Mouse (Mus musculus): ENCODE measurements at regions not wholly inside any gene's neighbourhood (a gene's known extent, or its start where the extent isn't known, plus 50 kb on each side); places are given as distances from the start of the nearest gene placed in this dataset.

DNA sequence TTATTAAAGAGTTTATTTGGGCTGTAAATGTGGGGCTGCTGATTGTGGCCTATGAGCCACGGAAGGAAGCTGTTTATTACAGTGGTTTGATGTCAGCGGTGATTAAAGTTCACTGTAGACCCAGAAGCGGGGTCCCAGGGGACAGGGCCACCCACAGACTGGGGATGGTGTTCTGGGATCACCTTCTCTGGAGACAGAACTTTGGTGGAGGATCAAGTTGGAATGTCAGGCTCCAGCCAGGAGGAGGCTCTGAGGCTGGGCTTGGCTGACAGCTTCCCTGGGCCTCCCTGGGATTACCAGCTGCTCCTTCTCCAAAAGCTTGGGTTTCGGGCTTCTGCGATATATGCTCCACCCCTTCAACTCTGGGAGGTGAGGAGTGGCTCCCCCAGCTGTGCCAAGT is 417.1 kb downstream of the Tbc1d22a start:
- peaks cover 50% of the 10 kb centered on the region for H3K9me3 ChIP-seq (replicated peaks)
- DNase-seq (ENCODE audit: low spot score) (no peak), ATAC-seq (ENCODE audit: extremely low read depth, insufficient number of reproducible peaks, low FRiP score, poor library complexity, severe bottlenecking) (no peak)
- TF ChIP-seq CTCF (IDR thresholded peaks at IDR 0.05; ENCODE audit: low read depth, low read length) (no peak), POLR2AphosphoS5 (IDR thresholded peaks at IDR 0.05; ENCODE audit: insufficient replicate concordance, low read depth, low read length) (no peak), GATA2 (IDR thresholded peaks at IDR 0.05; ENCODE audit: borderline replicate concordance, low read depth, low read length) (no peak), TAL1 (conservative IDR thresholded peaks at IDR 0.05; ENCODE audit: low read depth, low read length) (no peak), GATA1 (IDR thresholded peaks at IDR 0.05; ENCODE audit: borderline replicate concordance, low read length) (no peak)
- H3K27me3 ChIP-seq (ENCODE audit: insufficient read depth, low read length), result no peaks in the 10 kb centered on the region
- H3K4me1 ChIP-seq (ENCODE audit: insufficient read depth, low read depth, low read length), result no peaks in the 10 kb centered on the region
- no peak overlapping the region for H3K4me3 ChIP-seq (ENCODE audit: low read depth, low read length)
- no peaks in the 10 kb centered on the region for H3K36me3 ChIP-seq (replicated peaks)

DNA sequence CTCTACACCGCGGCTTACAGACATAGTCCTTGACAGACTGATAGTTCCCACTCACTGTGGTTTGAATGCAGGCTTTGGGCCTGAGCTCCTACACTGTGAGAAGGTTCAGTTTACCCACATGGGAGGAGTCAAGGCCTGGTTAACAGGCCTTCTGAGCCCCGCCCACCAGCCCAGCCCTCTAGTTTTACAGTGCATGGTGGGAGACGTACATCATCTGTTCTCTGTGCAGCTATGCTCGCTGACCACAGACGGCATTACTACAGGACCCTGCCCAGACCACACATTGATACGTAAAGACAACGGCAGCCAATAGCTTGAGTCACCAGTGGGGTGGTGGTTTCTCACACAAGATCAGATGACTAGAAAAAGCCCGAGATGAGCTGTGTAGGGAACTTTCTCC is 431.0 kb downstream of the Tbc1d22a start:
- Histone ChIP-seq H3K4me3 (ENCODE audit: low read depth, low read length) (no peak overlapping the region), H3K27me3 (ENCODE audit: insufficient read depth, low read length) (no peaks in the 10 kb centered on the region), H3K36me3 (replicated peaks) (no peaks in the 10 kb centered on the region), H3K9me3 (replicated peaks) (peaks cover 59% of the 10 kb centered on the region), H3K4me1 (ENCODE audit: insufficient read depth, low read depth, low read length) (no peaks in the 10 kb centered on the region)
- TF ChIP-seq GATA1 (IDR thresholded peaks at IDR 0.05; ENCODE audit: borderline replicate concordance, low read length), result no peak
- TF ChIP-seq TAL1 (conservative IDR thresholded peaks at IDR 0.05; ENCODE audit: low read depth, low read length), result no peak
- no peak for TF ChIP-seq CTCF (IDR thresholded peaks at IDR 0.05; ENCODE audit: low read depth, low read length)
- DNase-seq (ENCODE audit: low spot score) (no peak), ATAC-seq (ENCODE audit: extremely low read depth, insufficient number of reproducible peaks, low FRiP score, poor library complexity, severe bottlenecking) (no peak)

DNA sequence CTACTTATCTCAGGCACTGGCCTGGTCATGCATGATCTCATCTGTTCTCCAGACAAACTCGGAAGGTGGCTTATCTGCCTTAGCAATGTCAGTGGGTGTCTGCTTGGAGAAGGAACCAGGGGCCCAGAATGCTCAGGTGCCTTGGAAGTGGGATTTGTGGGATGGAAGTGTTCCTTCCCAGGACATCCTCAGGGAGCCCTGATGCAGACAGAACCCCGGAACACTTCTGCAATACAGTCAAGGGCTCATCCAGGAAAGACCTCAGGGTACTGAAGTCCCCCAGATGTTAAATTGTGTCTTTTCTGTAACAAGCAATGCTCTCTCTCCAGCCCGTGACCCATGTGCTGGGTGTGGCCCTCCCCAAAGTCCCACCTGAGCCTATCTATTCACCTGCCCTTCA is 433.9 kb downstream of the Tbc1d22a start:
- Histone ChIP-seq H3K27me3 (ENCODE audit: insufficient read depth, low read length) (no peaks in the 10 kb centered on the region), H3K4me3 (ENCODE audit: low read depth, low read length) (no peak overlapping the region), H3K9me3 (replicated peaks) (peaks cover 53% of the 10 kb centered on the region), H3K4me1 (ENCODE audit: insufficient read depth, low read depth, low read length) (no peaks in the 10 kb centered on the region), H3K36me3 (replicated peaks) (no peaks in the 10 kb centered on the region)
- DNase-seq (ENCODE audit: low spot score) (no peak), ATAC-seq (ENCODE audit: extremely low read depth, insufficient number of reproducible peaks, low FRiP score, poor library complexity, severe bottlenecking) (no peak)
- TF ChIP-seq CTCF (IDR thresholded peaks at IDR 0.05; ENCODE audit: low read depth, low read length), result no peak

DNA sequence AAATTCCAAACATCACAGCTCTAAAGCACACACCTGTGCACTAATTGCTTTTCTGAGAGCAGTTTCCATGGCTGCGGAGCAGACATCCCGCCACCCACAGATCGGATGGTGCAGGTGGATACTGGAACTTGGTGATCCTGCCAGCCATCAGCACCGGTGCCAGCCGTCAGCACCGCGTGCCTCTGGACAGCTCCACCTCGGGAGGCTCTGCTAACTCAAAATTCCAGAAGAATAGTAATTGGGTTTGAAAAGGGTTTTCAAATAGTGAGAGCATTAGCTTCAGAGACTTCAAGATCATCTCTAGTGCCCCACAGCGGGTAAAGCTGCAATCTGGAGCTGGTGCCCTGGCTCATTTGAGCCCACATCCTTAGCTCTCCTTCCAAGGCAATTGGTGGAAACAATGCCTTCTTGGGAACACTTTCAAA is 458.8 kb downstream of the Tbc1d22a start:
- TF ChIP-seq TAL1 (conservative IDR thresholded peaks at IDR 0.05; ENCODE audit: low read depth, low read length), result no peak
- no peak for TF ChIP-seq CTCF (IDR thresholded peaks at IDR 0.05; ENCODE audit: low read depth, low read length)
- TF ChIP-seq POLR2AphosphoS5 (IDR thresholded peaks at IDR 0.05; ENCODE audit: insufficient replicate concordance, low read depth, low read length), result no peak
- no peak for TF ChIP-seq GATA1 (IDR thresholded peaks at IDR 0.05; ENCODE audit: borderline replicate concordance, low read length)
- no peak for TF ChIP-seq GATA2 (IDR thresholded peaks at IDR 0.05; ENCODE audit: borderline replicate concordance, low read depth, low read length)
- H3K9me3 ChIP-seq (replicated peaks), result peaks cover 56% of the 10 kb centered on the region

DNA sequence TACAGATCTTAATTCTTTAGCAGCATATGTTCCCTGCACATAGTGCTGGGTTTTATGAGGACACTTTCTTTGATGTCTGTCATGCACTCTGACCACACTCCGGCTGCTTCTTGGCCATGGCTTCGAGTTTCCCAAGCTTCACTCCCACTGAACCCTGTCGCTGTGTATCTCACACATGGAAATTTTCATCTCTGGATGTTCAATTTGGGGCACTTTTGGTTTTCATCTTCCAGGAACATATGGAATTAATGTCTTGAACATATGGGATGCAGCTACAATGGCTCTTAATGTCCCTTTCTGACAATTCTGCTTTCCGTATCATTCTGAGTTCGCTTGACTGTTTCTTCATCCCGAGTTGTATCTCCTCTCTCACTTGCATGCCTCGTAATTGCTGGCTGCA is 462.8 kb downstream of the Tbc1d22a start:
- Histone ChIP-seq H3K9me3 (replicated peaks) (peaks cover 70% of the 10 kb centered on the region), H3K36me3 (replicated peaks) (no peaks in the 10 kb centered on the region), H3K4me3 (ENCODE audit: low read depth, low read length) (no peak overlapping the region), H3K27me3 (ENCODE audit: insufficient read depth, low read length) (no peaks in the 10 kb centered on the region), H3K4me1 (ENCODE audit: insufficient read depth, low read depth, low read length) (no peaks in the 10 kb centered on the region)
- TF ChIP-seq CTCF (IDR thresholded peaks at IDR 0.05; ENCODE audit: low read depth, low read length), result no peak
- TF ChIP-seq POLR2AphosphoS5 (IDR thresholded peaks at IDR 0.05; ENCODE audit: insufficient replicate concordance, low read depth, low read length), result no peak
- no peak for TF ChIP-seq GATA2 (IDR thresholded peaks at IDR 0.05; ENCODE audit: borderline replicate concordance, low read depth, low read length)
- TF ChIP-seq TAL1 (conservative IDR thresholded peaks at IDR 0.05; ENCODE audit: low read depth, low read length), result no peak
- TF ChIP-seq GATA1 (IDR thresholded peaks at IDR 0.05; ENCODE audit: borderline replicate concordance, low read length), result no peak
- DNase-seq (ENCODE audit: low spot score) (no peak), ATAC-seq (ENCODE audit: extremely low read depth, insufficient number of reproducible peaks, low FRiP score, poor library complexity, severe bottlenecking) (no peak)

More for the DNA sequence above, 458.8 kb downstream of the Tbc1d22a start:
- DNase-seq (ENCODE audit: low spot score) (no peak), ATAC-seq (ENCODE audit: extremely low read depth, insufficient number of reproducible peaks, low FRiP score, poor library complexity, severe bottlenecking) (no peak)
- Histone ChIP-seq H3K4me3 (ENCODE audit: low read depth, low read length) (no peak overlapping the region), H3K36me3 (replicated peaks) (no peaks in the 10 kb centered on the region), H3K27me3 (ENCODE audit: insufficient read depth, low read length) (no peaks in the 10 kb centered on the region), H3K4me1 (ENCODE audit: insufficient read depth, low read depth, low read length) (no peaks in the 10 kb centered on the region)

DNA sequence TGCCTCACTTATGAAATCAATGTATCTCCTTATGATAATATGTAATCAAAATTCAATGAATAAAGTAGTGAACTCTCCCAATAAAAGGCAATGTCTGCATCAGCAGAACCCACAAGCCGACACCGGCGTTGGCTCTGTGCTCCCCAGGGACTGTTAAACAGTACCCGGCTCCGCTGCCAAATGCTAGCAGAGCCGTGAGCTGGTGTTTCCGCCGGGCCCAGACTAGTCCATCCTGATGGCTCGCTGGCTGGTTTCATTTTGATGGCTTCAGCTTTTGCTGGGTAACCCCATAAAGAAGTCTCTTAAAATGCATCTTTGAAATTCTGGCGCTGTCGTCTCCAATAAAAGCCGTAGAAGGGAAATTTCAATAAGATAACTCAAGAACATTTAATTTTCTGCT is 468.8 kb downstream of the Tbc1d22a start:
- no peak overlapping the region for H3K4me3 ChIP-seq (ENCODE audit: low read depth, low read length)
- H3K9me3 ChIP-seq (replicated peaks), result peaks cover 80% of the 10 kb centered on the region
- TF ChIP-seq CTCF (IDR thresholded peaks at IDR 0.05; ENCODE audit: low read depth, low read length) (no peak), TAL1 (conservative IDR thresholded peaks at IDR 0.05; ENCODE audit: low read depth, low read length) (no peak), GATA1 (IDR thresholded peaks at IDR 0.05; ENCODE audit: borderline replicate concordance, low read length) (no peak), GATA2 (IDR thresholded peaks at IDR 0.05; ENCODE audit: borderline replicate concordance, low read depth, low read length) (no peak), POLR2AphosphoS5 (IDR thresholded peaks at IDR 0.05; ENCODE audit: insufficient replicate concordance, low read depth, low read length) (no peak)
- no peak for DNase-seq (ENCODE audit: low spot score)
- H3K4me1 ChIP-seq (ENCODE audit: insufficient read depth, low read depth, low read length), result no peaks in the 10 kb centered on the region
- no peak for ATAC-seq (ENCODE audit: extremely low read depth, insufficient number of reproducible peaks, low FRiP score, poor library complexity, severe bottlenecking)
- no peaks in the 10 kb centered on the region for H3K36me3 ChIP-seq (replicated peaks)
- H3K27me3 ChIP-seq (ENCODE audit: insufficient read depth, low read length), result no peaks in the 10 kb centered on the region

DNA sequence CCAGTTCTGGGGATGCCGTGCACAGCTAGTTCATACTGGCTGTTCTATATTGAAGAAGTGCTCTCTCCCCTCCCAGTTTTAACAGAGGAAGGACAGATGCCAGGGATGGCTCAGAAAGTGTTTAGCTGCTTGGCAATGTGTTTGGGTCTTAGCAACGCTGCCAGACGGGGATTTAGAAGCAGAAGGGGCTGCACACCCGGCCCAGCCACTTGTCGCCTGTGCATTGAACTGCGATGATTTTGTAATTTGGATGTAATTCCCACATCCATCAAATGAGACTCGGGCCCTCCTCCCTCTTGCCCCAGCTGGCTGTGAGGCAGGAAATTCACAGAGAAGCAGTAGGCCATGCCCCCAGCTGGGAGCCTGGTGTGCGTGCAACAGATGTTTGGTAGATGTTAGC is 475.4 kb downstream of the Tbc1d22a start:
- Histone ChIP-seq H3K36me3 (replicated peaks) (no peaks in the 10 kb centered on the region), H3K4me1 (ENCODE audit: insufficient read depth, low read depth, low read length) (no peaks in the 10 kb centered on the region), H3K27me3 (ENCODE audit: insufficient read depth, low read length) (no peaks in the 10 kb centered on the region), H3K9me3 (replicated peaks) (peaks cover 87% of the 10 kb centered on the region), H3K4me3 (ENCODE audit: low read depth, low read length) (no peak overlapping the region)
- no peak for TF ChIP-seq GATA1 (IDR thresholded peaks at IDR 0.05; ENCODE audit: borderline replicate concordance, low read length)
- no peak for TF ChIP-seq GATA2 (IDR thresholded peaks at IDR 0.05; ENCODE audit: borderline replicate concordance, low read depth, low read length)
- no peak for TF ChIP-seq TAL1 (conservative IDR thresholded peaks at IDR 0.05; ENCODE audit: low read depth, low read length)
- TF ChIP-seq POLR2AphosphoS5 (IDR thresholded peaks at IDR 0.05; ENCODE audit: insufficient replicate concordance, low read depth, low read length), result no peak
- TF ChIP-seq CTCF (IDR thresholded peaks at IDR 0.05; ENCODE audit: low read depth, low read length), result no peak
- no peak for DNase-seq (ENCODE audit: low spot score)
- ATAC-seq (ENCODE audit: extremely low read depth, insufficient number of reproducible peaks, low FRiP score, poor library complexity, severe bottlenecking), result no peak
